Mouse (Mus musculus) liver, embryonic 15.5 days (tissue): ENCODE results near the gene Slc25a29. TPM values are rescaled to one million over a fixed set of nuclear protein-coding genes. Genes with fewer than 3 reads are reported as not detected.

Source experiments
- microRNA counts: library from miRNA; unstranded; fragments of <30 nt; microRNA quantifications from one replicate; lab custom pipeline; 2016
- microRNA-seq: library from miRNA; unstranded; fragments of <30 nt; microRNA quantifications from one replicate; pipeline ENCODE4, GENCODE M21; 2016
- polyA plus RNA-seq: library from polyadenylated mRNA; unstranded; fragments of >200 nt; fragmentation: Nextera tagmentation; extraction: Ambion mirVana; gene quantifications from 2 replicates; pipeline ENCODE4 v1.2.1, GENCODE M21; 2015

The Slc25a29 gene
- polyA plus RNA-seq, 1 experiment from 2014 or later: 1.3 TPM

MicroRNAs within 50 kb of the gene (microRNA counts, 519-probe panel; counts per million panel counts)
- microRNA mmu-miR-345-3p (lab: Ali Mortazavi, UCI) (not detected), microRNA mmu-miR-345-5p (lab: Ali Mortazavi, UCI) (1,836 counts per million, percentile 17 among the panel's probes with 10 or more counts)

Small RNA genes lying within 50 kb of the gene (microRNA-seq; reads per million reads assigned to microRNA genes)
- gene Mir345: 79.2 reads per million, percentile 50 among the genes with 10 or more reads in this experiment

Other genes with a start within 250 kb of the Slc25a29 start
- 0.08 and 0.12 TPM in 2 replicates for gene Degs2, start 133.6 kb downstream of the Slc25a29 start, polyA plus RNA-seq
- 7.6 and 8.8 TPM in 2 replicates for gene Yy1, start 42.9 kb downstream of the Slc25a29 start, polyA plus RNA-seq
- 13.2 and 23.3 TPM in 2 replicates for gene Slc25a47, start 163 bp upstream of the Slc25a29 start, polyA plus RNA-seq
- 2.2 and 2.4 TPM in 2 replicates for gene Wdr25, start 57.7 kb upstream of the Slc25a29 start, polyA plus RNA-seq
- gene Wars, start 58.3 kb upstream of the Slc25a29 start, polyA plus RNA-seq: 25.6 and 25.9 TPM in 2 replicates
- 0.69 and 1.1 TPM in 2 replicates for gene Begain, start 232.3 kb upstream of the Slc25a29 start, polyA plus RNA-seq